Mouse (Mus musculus) cortical plate, adult 2 months (tissue): ENCODE measurements at regions not wholly inside any gene's neighbourhood (a gene's known extent, or its start where the extent isn't known, plus 50 kb on each side); places are given as distances from the start of the nearest gene placed in this dataset.

Source experiments
- CTCF ChIP-seq: fragments of 200-500 bp; IDR thresholded peaks from 2 replicates; pipeline ENCODE4 v1.5.1; 2011; ENCODE audit warnings: mild to moderate bottlenecking, control low read depth, low read length; ENCODE audit not compliant: insufficient read depth; ENCODE audit errors: extremely low read depth
- POLR2A ChIP-seq: fragments of 200-500 bp; IDR thresholded peaks from 2 replicates; pipeline ENCODE4 v1.6.1; 2011; ENCODE audit warnings: mild to moderate bottlenecking, low read length, control low read depth; ENCODE audit not compliant: insufficient read depth; ENCODE audit errors: extremely low read depth

DNA sequence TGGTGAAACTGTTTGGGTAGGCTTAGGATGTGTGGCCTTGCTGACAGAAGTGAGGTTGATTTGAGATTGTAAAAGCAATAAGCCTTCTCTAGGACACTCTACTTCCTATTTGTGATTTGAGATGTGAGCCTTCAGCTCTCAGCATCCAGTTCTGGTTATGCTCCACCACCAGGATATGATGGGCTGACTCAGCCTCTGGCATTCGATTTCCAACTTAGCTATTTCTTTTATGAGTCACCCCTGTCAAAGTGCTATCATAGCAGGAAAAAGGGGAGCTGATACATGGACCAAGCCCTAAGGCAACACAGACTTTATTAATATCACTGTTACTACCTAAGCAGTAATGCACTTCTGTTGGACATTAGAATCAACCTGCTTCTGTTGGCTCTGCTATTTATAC is 310.2 kb upstream of the Ndst3 start:
- TF ChIP-seq CTCF, result no peak
- TF ChIP-seq POLR2A, result no peak
